Mouse (Mus musculus) E14TG2a.4 (cell line): ENCODE data around the gene Avpr1b.

Source experiments
- H3K27me3 ChIP-seq: 2 replicates; pipeline ENCODE4 v1.6.1; 2014; ENCODE audit warnings: low read length, control low read depth; ENCODE audit not compliant: insufficient read depth
- H3K36me3 ChIP-seq: 2 replicates; pipeline ENCODE4 v1.6.1; 2014; ENCODE audit warnings: low read length, control low read depth; ENCODE audit not compliant: insufficient read depth
- H3K4me1 ChIP-seq: replicated peaks from 2 replicates; pipeline ENCODE4 v1.6.1; 2014; ENCODE audit warnings: low read depth, low read length, control low read depth
- H3K4me3 ChIP-seq: replicated peaks from 2 replicates; pipeline ENCODE4 v1.5.1; 2014; ENCODE audit warnings: mild to moderate bottlenecking, low read length
- H3K9me3 ChIP-seq: 2 replicates; pipeline ENCODE4 v1.6.1; 2014; ENCODE audit warnings: low read length, control low read depth
- CTCF ChIP-seq: conservative IDR thresholded peaks from 2 replicates; pipeline ENCODE4 v1.5.1; 2014; ENCODE audit warnings: low read length
- NANOG ChIP-seq: IDR thresholded peaks from 2 replicates; pipeline ENCODE4 v1.6.1; 2014; ENCODE audit warnings: borderline replicate concordance, low read length, mixed read lengths
- POU5F1 ChIP-seq: IDR thresholded peaks from 2 replicates; pipeline ENCODE4 v1.6.1; 2014; ENCODE audit warnings: low read length, borderline replicate concordance

The Avpr1b gene

GRCm38 (mm10) chr1:131613361-131614133 is 14.5 kb downstream of the Avpr1b start:
- Histone ChIP-seq H3K4me1 (no peaks in the 10 kb centered on the region; the same call in 1 of the 2 replicates), H3K4me3 (no peak overlapping the region), H3K9me3 (no peaks in the 10 kb centered on the region), H3K36me3 (no peaks in the 10 kb centered on the region), H3K27me3 (peaks cover 23% of the 10 kb centered on the region)
- no peak for TF ChIP-seq POU5F1
- TF ChIP-seq NANOG, result no peak
- TF ChIP-seq CTCF, result peak; percentile 40

- H3K4me1 ChIP-seq, result no peaks in the 10 kb centered on the region
- H3K4me3 ChIP-seq, result no peak overlapping the region
- H3K36me3 ChIP-seq, result no peaks in the 10 kb centered on the region
- TF ChIP-seq NANOG (no peak), POU5F1 (no peak), CTCF (no peak)
- peaks cover 24% of the 10 kb centered on the region for H3K27me3 ChIP-seq
- H3K9me3 ChIP-seq, result no peaks in the 10 kb centered on the region
Observed at GRCm38 (mm10) chr1:131614641-131615040, 15.6 kb downstream of the Avpr1b start.

GRCm38 (mm10) chr1:131616131-131616530 is 17.1 kb downstream of the Avpr1b start:
- H3K27me3 ChIP-seq, result peaks cover 12% of the 10 kb centered on the region
- no peak overlapping the region for H3K4me3 ChIP-seq
- TF ChIP-seq POU5F1 (no peak), CTCF (no peak), NANOG (no peak)
- no peaks in the 10 kb centered on the region for H3K9me3 ChIP-seq
- no peaks in the 10 kb centered on the region for H3K36me3 ChIP-seq
- H3K4me1 ChIP-seq, result no peaks in the 10 kb centered on the region

DNA sequence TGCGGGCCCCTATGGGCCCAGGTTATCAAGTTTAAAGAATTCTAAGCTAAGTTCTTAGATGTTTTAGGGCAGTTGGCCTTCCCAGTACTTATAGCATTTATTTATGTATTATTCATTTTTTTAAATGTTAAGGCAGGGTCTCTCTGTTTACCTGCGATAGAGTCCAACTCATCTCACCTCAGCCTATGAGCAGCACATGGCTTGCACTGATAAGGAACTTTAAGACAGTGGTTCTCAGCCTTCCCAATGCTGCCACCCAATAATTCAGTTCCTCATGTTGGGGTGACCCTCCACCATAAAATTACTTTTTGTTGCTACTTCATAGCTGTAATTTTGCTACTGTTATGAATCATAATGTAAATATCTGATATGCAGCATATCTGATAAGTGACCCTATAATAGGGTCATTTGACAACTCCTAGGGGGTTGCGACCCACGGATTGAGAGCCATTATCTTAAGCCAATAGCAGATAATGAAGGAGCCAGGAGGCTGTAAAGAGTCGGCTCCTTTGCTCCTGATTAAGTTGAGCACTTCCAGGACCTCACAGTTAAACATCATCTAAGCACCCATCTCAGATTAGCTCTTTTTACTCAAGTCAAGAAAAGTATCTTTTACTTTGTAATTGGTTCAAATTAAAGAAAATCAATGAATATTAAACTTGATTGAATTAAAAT is 17.6 kb downstream of the Avpr1b start:
- no peak overlapping the region for H3K4me3 ChIP-seq
- no peaks in the 10 kb centered on the region for H3K36me3 ChIP-seq
- H3K9me3 ChIP-seq, result no peaks in the 10 kb centered on the region
- peaks cover 10% of the 10 kb centered on the region for H3K27me3 ChIP-seq
- no peaks in the 10 kb centered on the region for H3K4me1 ChIP-seq
- TF ChIP-seq POU5F1 (no peak), CTCF (no peak), NANOG (no peak)

DNA sequence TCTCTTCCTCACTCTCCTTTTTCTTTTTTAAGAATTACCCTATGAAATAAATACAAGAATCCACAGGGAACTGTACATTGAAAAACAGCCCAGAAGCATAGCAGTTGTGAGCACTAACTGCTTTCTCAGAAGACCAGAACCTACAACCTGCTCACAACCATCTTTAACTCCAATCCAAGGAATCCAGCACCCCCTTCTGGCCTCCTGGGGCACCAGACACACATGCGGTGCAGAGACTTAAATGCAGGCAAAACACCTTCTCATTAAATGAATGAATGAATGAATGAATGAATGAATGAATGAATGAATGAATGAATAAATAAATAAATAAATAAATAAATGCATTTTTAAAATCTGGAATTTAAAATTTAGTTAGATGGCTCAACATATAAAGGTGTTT is 19.5 kb downstream of the Avpr1b start:
- H3K4me3 ChIP-seq, result no peak overlapping the region
- H3K36me3 ChIP-seq, result no peaks in the 10 kb centered on the region
- no peaks in the 10 kb centered on the region for H3K4me1 ChIP-seq
- no peaks in the 10 kb centered on the region for H3K9me3 ChIP-seq
- H3K27me3 ChIP-seq, result peaks cover 7% of the 10 kb centered on the region; the same call in 1 of the 2 replicates
- no peak for TF ChIP-seq POU5F1
- TF ChIP-seq NANOG, result no peak
- TF ChIP-seq CTCF, result no peak

DNA sequence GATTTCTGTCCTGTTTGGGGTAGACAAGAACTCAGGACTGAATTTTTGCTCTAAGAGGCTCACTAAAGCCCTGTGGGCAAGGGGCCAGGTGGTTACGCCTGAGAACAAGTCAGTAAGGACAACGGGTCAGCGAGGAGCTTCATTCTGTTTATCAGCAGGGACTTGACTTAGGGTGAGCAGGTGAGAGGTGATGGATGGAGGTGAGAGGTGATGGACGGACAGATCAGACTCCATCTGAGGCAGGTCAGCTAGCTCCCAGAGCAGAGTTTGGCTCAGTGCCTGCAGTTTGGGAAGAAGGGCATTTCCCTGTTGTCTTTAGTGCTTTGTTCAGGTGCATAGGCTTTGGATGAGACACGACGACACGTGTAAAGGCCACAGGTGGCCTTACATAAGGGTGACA is 20.3 kb downstream of the Avpr1b start:
- Histone ChIP-seq H3K9me3 (no peaks in the 10 kb centered on the region), H3K27me3 (peaks cover 11% of the 10 kb centered on the region; the same call in 1 of the 2 replicates), H3K36me3 (no peaks in the 10 kb centered on the region), H3K4me1 (no peaks in the 10 kb centered on the region), H3K4me3 (no peak overlapping the region)
- TF ChIP-seq CTCF, result no peak
- no peak for TF ChIP-seq POU5F1
- no peak for TF ChIP-seq NANOG

- Histone ChIP-seq H3K4me1 (no peaks in the 10 kb centered on the region), H3K4me3 (no peak overlapping the region), H3K27me3 (peaks cover 16% of the 10 kb centered on the region; the same call in 1 of the 2 replicates), H3K9me3 (no peaks in the 10 kb centered on the region), H3K36me3 (no peaks in the 10 kb centered on the region)
- no peak for TF ChIP-seq NANOG
- no peak for TF ChIP-seq POU5F1
- TF ChIP-seq CTCF, result no peak
Observed at GRCm38 (mm10) chr1:131623644-131624043, 24.6 kb downstream of the Avpr1b start.

DNA sequence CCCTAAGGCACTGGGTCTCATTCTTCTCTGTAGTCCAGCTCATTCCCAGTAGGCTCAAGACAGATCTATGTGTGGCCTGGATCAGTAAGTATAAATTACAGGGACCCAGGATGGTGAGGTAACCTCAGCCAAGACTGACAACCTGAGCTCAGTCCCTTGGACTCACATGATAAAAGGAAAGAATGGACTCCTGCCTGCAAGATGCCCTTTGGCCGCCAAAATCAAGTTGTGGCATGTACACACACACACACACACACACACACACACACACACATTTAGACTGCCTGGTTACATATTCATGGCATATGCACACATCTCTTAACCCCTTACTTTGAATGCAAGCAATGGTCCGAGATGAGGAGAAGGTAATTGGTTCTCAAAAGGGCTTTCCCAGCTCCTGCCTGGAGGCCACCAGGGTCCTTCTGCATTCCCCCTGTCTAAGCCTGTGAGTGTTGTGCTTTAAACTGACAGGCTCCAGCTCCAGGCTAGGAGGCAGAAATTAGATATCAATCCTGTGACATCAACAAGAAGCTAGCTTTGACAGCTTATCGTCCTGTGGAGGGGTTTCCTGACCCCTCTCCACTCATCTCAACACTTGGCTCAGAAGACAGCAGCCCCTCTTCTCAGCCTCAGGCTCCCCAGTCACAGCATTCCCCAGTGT is 25.3 kb downstream of the Avpr1b start:
- no peaks in the 10 kb centered on the region for H3K36me3 ChIP-seq
- no peaks in the 10 kb centered on the region for H3K4me1 ChIP-seq
- H3K9me3 ChIP-seq, result no peaks in the 10 kb centered on the region
- H3K4me3 ChIP-seq, result no peak overlapping the region
- TF ChIP-seq POU5F1 (no peak), NANOG (no peak), CTCF (no peak)
- H3K27me3 ChIP-seq, result peaks cover 14% of the 10 kb centered on the region; the same call in 1 of the 2 replicates
